Mouse (Mus musculus): ENCODE measurements around the gene BC067074. TPM values are rescaled to one million over a fixed set of nuclear protein-coding genes. Genes with fewer than 3 reads are reported as not detected.

The BC067074 gene
- polyA plus RNA-seq, 1 experiment from 2014 or later, result 1.7 TPM

DNA sequence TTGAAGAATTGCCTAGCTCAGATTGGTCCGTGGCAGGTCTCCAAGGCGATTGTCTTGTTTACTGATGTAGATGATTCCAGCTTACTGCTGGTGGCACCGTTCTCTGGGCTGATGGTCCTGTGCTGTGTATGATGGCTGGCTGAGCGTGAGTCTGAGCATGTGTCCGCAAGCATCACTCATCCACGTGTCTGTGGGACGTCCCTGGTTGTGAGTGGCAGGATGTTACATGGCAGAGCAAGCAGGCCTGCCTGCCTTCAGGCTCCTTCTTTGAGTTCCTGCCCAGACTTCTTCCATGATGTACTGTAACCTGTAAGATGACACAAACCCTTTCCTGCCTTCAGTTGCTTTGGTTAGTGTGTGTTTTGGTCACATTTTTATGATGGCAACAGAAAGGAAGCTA lies 5.8 kb upstream of the BC067074 start:
- no peaks in the 10 kb centered on the region for H3K36me3 ChIP-seq
- H3K27me3 ChIP-seq (replicated peaks), result peaks cover 4% of the 10 kb centered on the region; the same call in 1 of the 2 replicates
- no peak overlapping the region for H3K4me2 ChIP-seq (replicated peaks)
- ATAC-seq (ENCODE audit: low FRiP score, low read depth), result no peak
- H3K27ac ChIP-seq, result no peak overlapping the region
- no peaks in the 10 kb centered on the region for H3K9me3 ChIP-seq
- no peak overlapping the region for H3K4me3 ChIP-seq
- WGBS, result 88% methylated on average over 7 of the region's 7 CpGs
- no peak overlapping the region for H3K9ac ChIP-seq
- no peaks in the 10 kb centered on the region for H3K4me1 ChIP-seq

DNA sequence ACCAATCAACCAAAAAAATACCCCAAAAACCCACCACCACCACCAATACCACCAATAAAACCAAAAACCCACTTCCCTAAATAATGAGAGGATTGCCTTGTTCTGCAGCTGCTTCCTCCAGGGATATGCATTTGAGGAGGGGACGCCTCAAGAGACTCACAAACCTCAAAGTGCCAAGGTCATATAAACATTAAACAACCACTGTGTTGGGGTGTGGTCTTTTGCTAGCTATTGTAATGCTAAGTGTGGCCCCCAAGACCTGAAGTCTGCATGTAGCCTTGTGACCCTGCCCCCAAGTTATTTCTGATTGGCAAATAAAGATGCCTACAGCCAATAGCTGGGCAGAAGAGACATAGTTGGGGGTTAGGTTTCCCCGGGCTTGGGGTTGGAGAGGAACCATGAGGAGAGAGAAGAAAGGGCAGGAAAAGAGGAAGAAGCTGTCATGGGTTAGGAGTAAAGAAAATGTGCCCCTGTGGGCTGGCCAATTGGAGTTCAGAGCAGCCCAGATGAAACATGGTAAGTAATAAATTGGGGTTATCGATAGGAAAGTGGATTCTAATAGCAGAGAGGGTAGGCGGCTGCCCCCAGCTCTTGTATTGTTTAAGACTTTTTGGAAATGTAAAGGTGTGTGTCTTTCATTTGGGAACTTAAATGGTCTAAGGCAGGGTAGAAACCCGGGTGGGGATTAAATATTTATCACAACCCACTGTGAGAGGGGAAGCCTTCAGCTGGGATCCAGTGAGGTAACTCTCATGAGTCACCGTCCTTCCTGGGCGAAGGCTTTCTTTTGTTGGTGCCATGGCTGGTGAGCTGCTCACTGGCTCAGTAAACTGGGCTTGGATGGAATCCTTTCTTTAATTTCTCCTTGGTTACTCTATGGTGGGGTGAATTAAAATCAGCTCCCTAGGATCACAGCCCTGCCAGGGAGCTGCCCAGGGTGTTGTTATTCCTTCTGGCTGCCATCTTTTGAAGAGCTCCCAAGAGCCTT lies 4.5 kb upstream of the BC067074 start:
- Histone ChIP-seq H3K27me3 (replicated peaks) (peaks cover 16% of the 10 kb centered on the region), H3K9ac (no peak overlapping the region), H3K27ac (no peak overlapping the region), H3K36me3 (no peaks in the 10 kb centered on the region), H3K4me1 (peaks cover 9% of the 10 kb centered on the region), H3K4me2 (replicated peaks) (no peak overlapping the region), H3K4me3 (no peak overlapping the region), H3K9me3 (no peaks in the 10 kb centered on the region)
- 75% methylated on average over 7 of the region's 7 CpGs for WGBS
- no peak for ATAC-seq (ENCODE audit: low FRiP score, low read depth)

DNA sequence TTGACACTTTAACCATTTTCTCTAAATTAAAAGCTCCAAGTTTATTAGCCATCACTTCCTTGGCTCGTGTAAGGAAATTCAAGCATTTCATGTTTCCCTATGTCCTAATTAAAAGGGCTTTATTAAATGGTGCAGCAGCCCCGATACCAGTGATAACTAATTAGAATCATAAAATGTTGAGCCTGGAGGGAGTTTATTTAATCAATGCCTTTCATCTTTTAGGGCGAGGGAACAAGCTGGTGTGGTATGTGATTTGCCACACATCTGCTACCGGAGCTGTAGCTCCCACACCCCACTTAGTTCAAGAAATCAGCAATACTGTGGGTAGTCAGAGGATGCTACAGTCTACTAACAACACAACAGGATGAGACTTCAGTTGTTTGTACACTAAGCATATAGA lies 3.2 kb upstream of the BC067074 start:
- WGBS, result 69% methylated on average over 4 of the region's 4 CpGs
- H3K4me2 ChIP-seq (replicated peaks), result no peak overlapping the region
- peaks cover 9% of the 10 kb centered on the region for H3K4me1 ChIP-seq
- H3K4me3 ChIP-seq, result no peak overlapping the region
- peaks cover 25% of the 10 kb centered on the region for H3K27me3 ChIP-seq (replicated peaks)
- H3K36me3 ChIP-seq, result no peaks in the 10 kb centered on the region
- no peak for ATAC-seq (ENCODE audit: low FRiP score, low read depth)
- H3K9me3 ChIP-seq, result no peaks in the 10 kb centered on the region
- no peak overlapping the region for H3K9ac ChIP-seq
- no peak overlapping the region for H3K27ac ChIP-seq

DNA sequence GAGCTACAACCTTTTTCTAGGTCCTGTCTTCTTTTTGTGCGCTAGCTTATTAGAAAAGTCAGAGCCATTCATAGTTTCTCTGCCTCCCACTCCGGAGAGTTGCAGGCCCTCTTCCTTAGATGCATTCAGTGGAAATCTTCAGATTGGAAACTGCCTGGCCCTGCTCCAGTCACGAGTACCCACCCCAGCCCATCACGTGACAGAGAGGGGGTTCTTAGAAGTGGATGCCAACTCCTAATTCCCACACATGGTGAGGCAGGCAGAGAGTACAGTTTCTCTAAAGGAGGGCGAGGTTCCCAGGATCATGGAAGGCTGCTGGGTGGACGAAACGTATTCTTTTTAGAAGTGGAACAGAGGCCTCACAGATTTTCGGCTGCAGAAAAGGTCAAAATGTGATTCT lies 958 bp upstream of the BC067074 start:
- Histone ChIP-seq H3K4me3 (no peak overlapping the region), H3K36me3 (no peaks in the 10 kb centered on the region), H3K9ac (no peak overlapping the region), H3K27me3 (replicated peaks) (peaks cover 25% of the 10 kb centered on the region), H3K4me2 (replicated peaks) (no peak overlapping the region), H3K27ac (no peak overlapping the region), H3K9me3 (no peaks in the 10 kb centered on the region), H3K4me1 (peaks cover 9% of the 10 kb centered on the region)
- ATAC-seq (ENCODE audit: low FRiP score, low read depth), result no peak
- WGBS, result 92% methylated on average over 8 of the region's 8 CpGs

GRCm38 (mm10) chr13:113293707-113294432 lies 911 bp downstream of the BC067074 start:
- Histone ChIP-seq H3K4me3 (peak overlapping the region; percentile 61), H3K27ac (no peak overlapping the region), H3K9me3 (no peaks in the 10 kb centered on the region), H3K27me3 (replicated peaks) (peaks cover 25% of the 10 kb centered on the region), H3K4me2 (replicated peaks) (peak overlapping the region; percentile 98), H3K36me3 (no peaks in the 10 kb centered on the region), H3K9ac (peak overlapping the region; percentile 62), H3K4me1 (peaks cover 9% of the 10 kb centered on the region)
- ATAC-seq (ENCODE audit: low FRiP score, low read depth), result no peak
- WGBS, result 65% methylated on average over 11 of the region's 11 CpGs

- Histone ChIP-seq H3K27ac (no peak overlapping the region), H3K9me3 (no peaks in the 10 kb centered on the region), H3K4me1 (peaks cover 9% of the 10 kb centered on the region), H3K27me3 (replicated peaks) (peaks cover 25% of the 10 kb centered on the region), H3K4me2 (replicated peaks) (no peak overlapping the region), H3K36me3 (no peaks in the 10 kb centered on the region), H3K9ac (no peak overlapping the region), H3K4me3 (no peak overlapping the region)
- WGBS, result 92% methylated on average over 10 of the region's 10 CpGs
- ATAC-seq (ENCODE audit: low FRiP score, low read depth), result no peak
Observed at GRCm38 (mm10) chr13:113295817-113296485, 3.0 kb downstream of the BC067074 start.

GRCm38 (mm10) chr13:113306581-113306980 lies 13.6 kb downstream of the BC067074 start:
- Histone ChIP-seq H3K4me3 (no peak overlapping the region), H3K4me1 (no peaks in the 10 kb centered on the region), H3K9ac (no peak overlapping the region), H3K27me3 (replicated peaks) (no peaks in the 10 kb centered on the region), H3K9me3 (no peaks in the 10 kb centered on the region), H3K27ac (no peak overlapping the region), H3K36me3 (no peaks in the 10 kb centered on the region), H3K4me2 (replicated peaks) (no peak overlapping the region)
- no peak for ATAC-seq (ENCODE audit: low FRiP score, low read depth)
- 91% methylated on average over 4 of the region's 4 CpGs for WGBS

DNA sequence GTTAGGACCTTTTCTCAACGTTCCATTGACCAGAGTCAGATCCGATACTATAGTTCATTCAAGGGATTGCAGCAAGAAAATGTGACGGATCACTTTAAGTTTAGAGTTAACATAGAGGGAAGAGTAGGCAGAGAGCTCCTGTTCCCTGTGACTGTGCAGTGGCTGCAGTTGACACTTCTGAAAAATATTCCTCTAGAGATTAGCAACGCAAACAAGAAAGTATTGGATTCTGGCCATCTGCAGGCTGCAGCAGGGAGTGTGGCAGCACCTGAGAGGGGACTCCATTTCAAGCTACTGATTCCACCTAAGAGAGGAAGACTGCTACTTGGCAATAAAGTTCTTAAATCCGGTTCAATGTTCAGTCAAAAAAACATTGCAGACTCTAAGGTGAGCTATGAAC lies 26.6 kb downstream of the BC067074 start:
- 88% methylated on average over 5 of the region's 5 CpGs for WGBS
- ATAC-seq (ENCODE audit: low FRiP score, low read depth), result no peak
- H3K9me3 ChIP-seq, result no peaks in the 10 kb centered on the region
- no peaks in the 10 kb centered on the region for H3K36me3 ChIP-seq
- no peak overlapping the region for H3K4me2 ChIP-seq (replicated peaks)
- H3K4me1 ChIP-seq, result no peaks in the 10 kb centered on the region
- no peak overlapping the region for H3K9ac ChIP-seq
- H3K4me3 ChIP-seq, result no peak overlapping the region
- H3K27me3 ChIP-seq (replicated peaks), result no peaks in the 10 kb centered on the region
- no peak overlapping the region for H3K27ac ChIP-seq

DNA sequence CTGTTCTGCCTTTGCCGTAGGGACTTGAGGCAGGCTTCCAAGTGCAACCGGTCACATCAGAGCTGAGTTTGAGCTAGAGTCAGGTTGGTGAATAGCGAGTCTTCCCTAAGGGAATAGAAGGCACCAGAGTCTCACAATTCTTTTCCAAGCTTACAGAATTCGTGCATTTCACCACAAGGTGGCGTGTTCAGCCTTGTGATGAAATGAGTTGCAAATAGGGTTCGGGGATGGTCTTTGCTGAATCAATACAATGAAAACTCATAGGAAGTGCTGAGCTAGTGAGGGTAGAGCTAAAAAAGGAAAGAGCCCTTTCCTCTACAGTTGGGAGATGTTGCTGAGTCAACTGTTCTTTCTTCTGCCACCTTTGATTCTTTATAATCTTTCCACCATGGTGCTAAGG lies 29.0 kb downstream of the BC067074 start:
- Histone ChIP-seq H3K4me3 (no peak overlapping the region), H3K27me3 (replicated peaks) (no peaks in the 10 kb centered on the region), H3K9ac (no peak overlapping the region), H3K4me2 (replicated peaks) (no peak overlapping the region), H3K9me3 (no peaks in the 10 kb centered on the region), H3K27ac (no peak overlapping the region), H3K4me1 (no peaks in the 10 kb centered on the region), H3K36me3 (no peaks in the 10 kb centered on the region)
- 18% methylated on average over 6 of the region's 6 CpGs for WGBS
- peak; percentile 48; the same call in 1 of the 2 replicates for ATAC-seq (ENCODE audit: low FRiP score, low read depth)

GRCm38 (mm10) chr13:113324241-113324640 lies 31.3 kb downstream of the BC067074 start:
- ATAC-seq (ENCODE audit: low FRiP score, low read depth), result no peak

DNA sequence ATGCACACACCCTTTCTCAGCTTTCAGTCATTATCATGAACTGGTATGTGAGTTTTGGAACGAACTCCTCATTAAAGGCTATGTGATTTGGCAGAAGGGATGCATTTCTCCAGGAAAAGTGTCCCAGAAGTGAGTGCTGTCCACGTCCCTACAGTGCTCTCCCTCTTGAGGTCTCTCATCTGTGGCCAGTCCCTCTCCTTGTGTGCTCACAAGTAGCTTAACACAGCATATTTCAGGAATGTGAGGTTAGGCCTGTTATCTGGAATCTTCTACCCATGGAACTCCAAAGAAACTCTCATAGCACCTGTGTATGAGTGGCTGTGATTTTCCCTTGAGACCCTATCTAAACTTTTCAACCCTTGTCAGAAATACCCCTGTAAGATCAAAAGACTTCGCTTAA lies 32.7 kb downstream of the BC067074 start:
- no peaks in the 10 kb centered on the region for H3K9me3 ChIP-seq
- ATAC-seq (ENCODE audit: low FRiP score, low read depth), result no peak
- WGBS, result 84% methylated on average over 3 of the region's 3 CpGs

More at GRCm38 (mm10) chr13:113324241-113324640, 31.3 kb downstream of the BC067074 start:
- H3K27me3 ChIP-seq (replicated peaks), result no peaks in the 10 kb centered on the region
- WGBS, result 86% methylated on average over 3 of the region's 3 CpGs
- no peak overlapping the region for H3K4me2 ChIP-seq (replicated peaks)
- no peak overlapping the region for H3K27ac ChIP-seq
- no peak overlapping the region for H3K9ac ChIP-seq
- H3K4me1 ChIP-seq, result no peaks in the 10 kb centered on the region
- no peaks in the 10 kb centered on the region for H3K36me3 ChIP-seq
- no peaks in the 10 kb centered on the region for H3K9me3 ChIP-seq
- no peak overlapping the region for H3K4me3 ChIP-seq

DNA sequence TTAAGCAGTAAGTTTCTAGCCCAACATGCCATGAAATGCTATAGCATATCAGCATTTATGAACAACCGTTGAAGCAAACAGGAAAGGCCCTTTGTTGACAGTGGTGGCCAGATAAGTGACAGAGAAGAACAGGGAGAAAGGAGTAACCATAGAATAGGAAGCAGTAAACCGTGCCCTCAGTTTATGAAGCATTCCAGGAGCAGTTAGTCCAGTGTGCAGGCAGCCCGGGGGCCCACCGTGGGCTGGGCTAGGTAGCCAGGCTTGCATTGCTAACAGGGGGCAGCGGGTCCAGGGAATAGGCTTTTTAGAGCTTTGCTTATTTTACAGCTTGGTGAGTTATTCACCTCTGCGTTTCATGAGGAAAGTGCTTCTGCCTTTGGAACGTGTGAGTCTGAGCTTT lies 39.3 kb downstream of the BC067074 start:
- Histone ChIP-seq H3K4me3 (no peak overlapping the region), H3K9me3 (no peaks in the 10 kb centered on the region), H3K9ac (no peak overlapping the region), H3K4me2 (replicated peaks) (no peak overlapping the region), H3K36me3 (no peaks in the 10 kb centered on the region), H3K27me3 (replicated peaks) (no peaks in the 10 kb centered on the region), H3K27ac (no peak overlapping the region), H3K4me1 (no peaks in the 10 kb centered on the region)
- no peak for ATAC-seq (ENCODE audit: low FRiP score, low read depth)
- WGBS, result 52% methylated on average over 7 of the region's 7 CpGs

More for the DNA sequence above, 32.7 kb downstream of the BC067074 start:
- no peaks in the 10 kb centered on the region for H3K4me1 ChIP-seq
- no peak overlapping the region for H3K9ac ChIP-seq
- H3K4me3 ChIP-seq, result no peak overlapping the region
- no peak overlapping the region for H3K4me2 ChIP-seq (replicated peaks)
- no peaks in the 10 kb centered on the region for H3K27me3 ChIP-seq (replicated peaks)
- no peaks in the 10 kb centered on the region for H3K36me3 ChIP-seq
- H3K27ac ChIP-seq, result no peak overlapping the region

Measured in neural tube, embryonic 12.5 days (tissue).